Mouse (Mus musculus) olfactory bulb, adult 2 months (tissue): ENCODE results near the gene Creb3l2.

Source experiments
- CTCF ChIP-seq: fragments of 200-500 bp; IDR thresholded peaks from 2 replicates; pipeline ENCODE4 v1.5.1; 2012; ENCODE audit warnings: low read depth, mild to moderate bottlenecking, low read length, moderate library complexity; ENCODE audit not compliant: insufficient read depth
- POLR2A ChIP-seq: fragments of 200-500 bp; IDR thresholded peaks from 2 replicates; pipeline ENCODE4 v1.6.1; 2012; ENCODE audit warnings: mild to moderate bottlenecking, low read depth, low read length, moderate library complexity; ENCODE audit not compliant: insufficient read depth

GRCm38 (mm10) chr6:37406903-37407302, 35.0 kb downstream of the Creb3l2 start:
- no peak for TF ChIP-seq CTCF
- no peak for TF ChIP-seq POLR2A
